Mouse (Mus musculus): Measurements from ENCODE around the gene Tent4a. TPM values are rescaled to one million over a fixed set of nuclear protein-coding genes. Genes with fewer than 3 reads are reported as not detected.
A peak's percentile ranks its signal among the peaks of the same experiment; 100 is the strongest.

The Tent4a gene
- polyA plus RNA-seq, 1 experiment: 6.2 TPM

DNA sequence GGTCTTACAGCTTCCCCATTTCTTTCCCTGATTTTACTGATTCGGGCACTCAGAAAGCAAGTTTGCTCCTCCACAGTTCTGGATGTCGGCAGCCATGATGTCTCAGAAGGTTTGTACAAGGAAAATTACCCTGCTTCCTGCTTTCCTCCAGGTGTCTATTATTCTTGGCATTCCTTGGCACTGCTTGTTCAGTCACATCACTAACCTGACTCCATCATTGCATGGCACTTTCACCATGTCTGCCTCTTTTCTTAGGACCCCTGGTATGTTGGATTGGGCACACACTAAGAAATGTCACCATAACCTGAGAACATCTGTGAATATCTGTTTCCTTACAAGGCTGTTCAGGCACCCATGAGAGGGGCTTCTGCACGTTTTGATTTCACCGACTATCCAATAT is 1.6 kb upstream of the Tent4a start:
- Histone ChIP-seq H3K4me1 (ENCODE audit: control insufficient read depth, insufficient read depth, low read length) (peaks cover 15% of the 10 kb centered on the region), H3K27me3 (ENCODE audit: control insufficient read depth, insufficient read depth, low read length) (no peaks in the 10 kb centered on the region), H3K4me3 (ENCODE audit: control insufficient read depth, low read depth, low read length) (no peak overlapping the region), H3K36me3 (ENCODE audit: control insufficient read depth, insufficient read depth, low read length) (no peaks in the 10 kb centered on the region), H3K27ac (ENCODE audit: control insufficient read depth, insufficient read depth, low read depth, low read length) (no peak overlapping the region)
- TF ChIP-seq CTCF (IDR thresholded peaks at IDR 0.05; ENCODE audit: control insufficient read depth, insufficient read depth, insufficient replicate concordance, low read depth, low read length) (no peak), POLR2A (IDR thresholded peaks at IDR 0.05; ENCODE audit: control insufficient read depth, low read depth, low read length) (no peak)

DNA sequence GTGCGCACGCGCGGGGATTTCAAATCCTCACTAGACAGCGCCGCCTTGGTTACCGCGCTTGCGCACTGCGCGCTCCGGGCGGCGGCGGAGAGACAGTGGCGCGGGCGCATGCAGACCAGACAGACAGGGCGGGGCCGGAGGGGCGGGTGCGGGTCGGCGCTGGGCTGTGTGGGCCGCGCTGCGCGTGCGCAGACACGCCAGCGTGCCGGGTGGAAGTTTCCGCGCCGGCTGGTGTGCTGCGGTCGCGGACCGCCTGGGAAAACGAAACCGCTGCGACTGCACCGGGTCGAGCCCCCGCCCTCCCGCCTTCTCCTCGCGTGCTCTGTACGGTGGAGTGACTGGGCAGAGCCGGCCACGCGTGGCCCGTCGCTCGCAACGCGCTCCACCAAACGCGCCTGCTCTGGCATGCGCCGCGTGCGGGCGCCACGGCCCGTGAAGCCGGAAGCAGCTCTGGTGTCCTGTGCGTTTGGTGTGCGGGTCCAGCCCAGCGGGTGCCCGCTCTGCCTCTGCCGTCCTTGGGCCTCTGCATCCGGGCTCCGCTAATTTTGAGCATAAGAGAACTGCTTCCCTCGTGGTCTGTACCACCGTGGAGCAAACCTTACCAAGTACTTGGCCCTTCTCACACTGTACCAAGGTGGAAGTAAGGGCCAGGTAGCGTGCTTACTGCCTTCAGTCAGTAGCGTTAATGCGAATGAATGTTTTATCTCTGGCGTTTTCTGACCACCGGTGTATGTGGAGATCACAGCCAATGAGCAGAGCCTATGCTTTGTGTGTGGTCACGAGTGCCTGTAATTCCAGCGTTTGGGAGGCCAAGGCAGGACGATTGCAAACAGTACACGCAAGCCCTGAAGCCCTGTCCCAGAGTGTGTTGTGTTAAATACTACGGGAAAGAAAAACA is 486 bp upstream of the Tent4a start:
- TF ChIP-seq CTCF (IDR thresholded peaks at IDR 0.05; ENCODE audit: control insufficient read depth, insufficient read depth, insufficient replicate concordance, low read depth, low read length): no peak
- TF ChIP-seq POLR2A (IDR thresholded peaks at IDR 0.05; ENCODE audit: control insufficient read depth, low read depth, low read length): peak; percentile 59
- peak overlapping the region; percentile 91 for H3K4me3 ChIP-seq (ENCODE audit: control insufficient read depth, low read depth, low read length)
- H3K27ac ChIP-seq (ENCODE audit: control insufficient read depth, insufficient read depth, low read depth, low read length): peak overlapping the region; percentile 65
- peaks cover 16% of the 10 kb centered on the region for H3K4me1 ChIP-seq (ENCODE audit: control insufficient read depth, insufficient read depth, low read length)
- H3K36me3 ChIP-seq (ENCODE audit: control insufficient read depth, insufficient read depth, low read length): no peaks in the 10 kb centered on the region
- H3K27me3 ChIP-seq (ENCODE audit: control insufficient read depth, insufficient read depth, low read length): no peaks in the 10 kb centered on the region

DNA sequence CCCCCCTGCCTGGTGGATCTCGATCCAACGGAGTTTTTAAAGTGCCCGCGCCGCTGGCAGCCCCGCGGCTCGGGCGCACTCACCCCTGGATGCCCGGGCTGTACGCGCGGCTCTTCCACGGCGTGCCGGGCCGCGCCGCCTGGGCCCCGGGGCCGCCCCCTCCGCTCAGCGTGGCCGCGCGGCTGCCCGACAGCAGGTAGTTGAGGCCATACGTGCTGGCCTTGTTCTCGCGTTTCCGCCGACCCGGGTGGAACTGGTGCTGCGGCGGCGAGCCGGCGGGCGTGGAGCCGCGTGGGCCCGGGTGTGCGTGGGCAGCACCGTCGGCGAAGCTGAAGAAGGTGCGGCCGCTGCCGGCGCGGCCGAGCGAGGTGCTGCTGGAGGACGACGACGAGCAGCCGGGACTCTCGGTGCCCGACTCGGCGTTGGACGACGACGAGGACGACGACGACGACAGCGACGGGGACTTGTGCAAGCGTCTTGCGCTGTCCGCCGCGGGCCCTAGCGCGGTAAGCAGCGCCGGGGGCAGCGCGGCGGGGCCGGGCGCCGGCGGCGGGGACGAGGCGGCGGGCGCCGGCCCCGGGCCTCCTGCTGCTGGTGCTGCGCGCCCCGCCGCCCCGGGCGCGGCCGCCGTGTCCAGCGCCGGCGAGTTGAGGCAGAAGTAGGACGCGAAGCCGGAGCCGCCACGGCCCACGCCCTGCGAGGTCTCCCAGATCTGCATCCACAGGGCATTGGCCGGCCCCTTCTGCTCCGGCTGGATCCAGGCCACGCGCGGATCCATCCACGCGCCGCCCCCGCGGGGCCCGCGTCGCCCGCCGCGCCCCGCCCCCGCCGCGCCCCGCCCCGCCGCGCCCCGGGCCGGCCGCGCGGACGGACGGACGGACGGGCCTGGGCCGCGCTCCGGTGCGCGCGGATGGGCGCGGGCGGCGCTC is 748 bp downstream of the Tent4a start, which contains the start of gene Nsun2:
Nsun2 (plus strand) TSS at position 342 of the 929 bp plus-strand sequence.
- peak within 1 kb of the TSS; percentile 77 for H3K27ac ChIP-seq (ENCODE audit: control insufficient read depth, insufficient read depth, low read depth, low read length)
- H3K4me1 ChIP-seq (ENCODE audit: control insufficient read depth, insufficient read depth, low read length): peaks cover 16% of the 10 kb centered on the region
- H3K27me3 ChIP-seq (ENCODE audit: control insufficient read depth, insufficient read depth, low read length): no peaks in the 10 kb centered on the region
- TF ChIP-seq POLR2A (IDR thresholded peaks at IDR 0.05; ENCODE audit: control insufficient read depth, low read depth, low read length) (no peak), CTCF (IDR thresholded peaks at IDR 0.05; ENCODE audit: control insufficient read depth, insufficient read depth, insufficient replicate concordance, low read depth, low read length) (no peak)
- no peaks in the 10 kb centered on the region for H3K36me3 ChIP-seq (ENCODE audit: control insufficient read depth, insufficient read depth, low read length)
- peak within 1 kb of the TSS; percentile 93 for H3K4me3 ChIP-seq (ENCODE audit: control insufficient read depth, low read depth, low read length)

DNA sequence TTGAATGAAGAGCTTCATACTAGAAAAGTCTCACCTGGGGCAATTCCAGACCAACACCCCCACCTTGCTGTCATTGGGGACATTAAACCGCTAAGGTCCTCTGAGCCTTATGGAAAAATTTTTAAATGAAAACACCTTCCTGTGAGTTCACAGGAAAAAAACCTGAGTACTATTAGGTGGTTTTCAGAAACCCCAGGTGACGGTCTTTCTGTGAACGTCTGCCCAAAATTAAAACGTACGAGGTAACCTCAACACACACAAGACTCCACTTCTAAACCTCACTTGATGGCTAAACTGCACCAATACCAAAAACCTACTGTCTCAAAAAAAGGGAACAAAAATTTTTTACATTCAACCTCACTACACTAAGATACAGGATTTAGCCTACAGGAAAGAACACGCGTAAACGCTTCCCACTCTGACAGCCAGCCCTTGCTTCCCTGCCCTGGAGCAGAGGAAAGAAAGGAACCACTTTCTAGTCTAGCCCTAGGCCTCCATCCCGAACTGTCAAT is 1.5 kb downstream of the Tent4a start:
- no peaks in the 10 kb centered on the region for H3K36me3 ChIP-seq (ENCODE audit: control insufficient read depth, insufficient read depth, low read length)
- H3K4me1 ChIP-seq (ENCODE audit: control insufficient read depth, insufficient read depth, low read length): peaks cover 16% of the 10 kb centered on the region
- TF ChIP-seq POLR2A (IDR thresholded peaks at IDR 0.05; ENCODE audit: control insufficient read depth, low read depth, low read length): no peak
- TF ChIP-seq CTCF (IDR thresholded peaks at IDR 0.05; ENCODE audit: control insufficient read depth, insufficient read depth, insufficient replicate concordance, low read depth, low read length): no peak
- H3K4me3 ChIP-seq (ENCODE audit: control insufficient read depth, low read depth, low read length): peak overlapping the region; percentile 93
- H3K27me3 ChIP-seq (ENCODE audit: control insufficient read depth, insufficient read depth, low read length): no peaks in the 10 kb centered on the region
- no peak overlapping the region for H3K27ac ChIP-seq (ENCODE audit: control insufficient read depth, insufficient read depth, low read depth, low read length)

DNA sequence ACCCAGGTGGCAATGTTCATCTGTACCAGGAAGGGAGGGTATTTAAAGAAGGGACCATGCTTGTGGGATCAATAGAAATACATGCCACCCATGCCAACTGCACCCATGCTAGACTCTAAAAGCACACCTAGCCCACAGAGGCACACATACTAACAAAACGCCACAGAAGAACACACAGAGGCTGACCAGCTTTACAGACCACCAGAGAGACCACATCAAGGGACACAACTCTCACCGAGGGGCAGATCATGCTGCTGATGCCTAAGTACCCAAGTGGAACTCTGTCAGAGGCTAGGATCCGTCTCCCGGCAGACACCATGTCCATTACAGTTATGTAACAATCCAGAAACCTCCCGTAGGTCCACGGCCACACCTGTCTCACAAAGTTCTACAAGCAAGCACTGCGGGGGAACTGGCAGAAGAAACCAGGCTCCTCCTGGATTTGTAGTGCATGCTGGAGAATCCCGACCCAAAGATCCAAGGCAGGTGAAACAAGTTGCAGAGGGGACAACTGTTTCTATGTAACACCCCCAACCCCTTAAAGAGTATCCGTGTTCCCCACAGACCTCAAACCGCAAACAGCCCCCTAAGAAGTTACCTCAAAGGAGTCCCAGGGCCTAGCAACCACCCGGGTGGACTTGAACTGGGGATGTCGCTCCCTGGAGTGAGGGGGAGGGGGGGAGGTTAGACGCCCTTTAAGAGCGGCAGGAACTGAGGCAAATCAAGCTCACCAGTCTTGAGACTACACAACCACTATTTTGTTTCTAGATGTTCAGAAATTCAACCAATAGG is 2.1 kb downstream of the Tent4a start:
- H3K27ac ChIP-seq (ENCODE audit: control insufficient read depth, insufficient read depth, low read depth, low read length): no peak overlapping the region
- no peaks in the 10 kb centered on the region for H3K27me3 ChIP-seq (ENCODE audit: control insufficient read depth, insufficient read depth, low read length)
- no peaks in the 10 kb centered on the region for H3K36me3 ChIP-seq (ENCODE audit: control insufficient read depth, insufficient read depth, low read length)
- peak overlapping the region; percentile 1 for H3K4me3 ChIP-seq (ENCODE audit: control insufficient read depth, low read depth, low read length)
- peaks cover 16% of the 10 kb centered on the region for H3K4me1 ChIP-seq (ENCODE audit: control insufficient read depth, insufficient read depth, low read length)
- TF ChIP-seq POLR2A (IDR thresholded peaks at IDR 0.05; ENCODE audit: control insufficient read depth, low read depth, low read length) (no peak), CTCF (IDR thresholded peaks at IDR 0.05; ENCODE audit: control insufficient read depth, insufficient read depth, insufficient replicate concordance, low read depth, low read length) (no peak)

DNA sequence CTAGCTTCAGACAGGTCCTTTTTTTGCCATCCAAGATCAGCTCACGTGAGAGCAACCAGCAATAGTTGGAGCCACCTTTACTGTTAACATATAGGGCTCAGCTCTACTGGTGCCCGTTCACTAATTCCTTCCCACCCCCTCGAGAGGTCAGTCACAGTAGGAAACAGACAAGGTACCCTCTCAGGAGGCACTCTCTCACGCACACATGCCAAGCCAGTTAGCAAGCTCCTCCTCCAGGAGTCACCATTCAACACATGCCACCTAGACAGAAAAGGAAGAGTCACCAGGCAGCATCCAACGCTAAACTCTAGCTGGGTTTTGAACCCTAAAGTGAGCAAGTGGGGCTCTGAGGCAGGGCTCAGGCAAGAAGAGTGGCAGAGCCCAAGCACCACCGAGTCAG is 3.0 kb downstream of the Tent4a start:
- no peaks in the 10 kb centered on the region for H3K27me3 ChIP-seq (ENCODE audit: control insufficient read depth, insufficient read depth, low read length)

More for the DNA sequence above, 3.0 kb downstream of the Tent4a start:
- Histone ChIP-seq H3K36me3 (ENCODE audit: control insufficient read depth, insufficient read depth, low read length) (no peaks in the 10 kb centered on the region), H3K4me3 (ENCODE audit: control insufficient read depth, low read depth, low read length) (no peak overlapping the region), H3K4me1 (ENCODE audit: control insufficient read depth, insufficient read depth, low read length) (peaks cover 16% of the 10 kb centered on the region), H3K27ac (ENCODE audit: control insufficient read depth, insufficient read depth, low read depth, low read length) (no peak overlapping the region)
- TF ChIP-seq CTCF (IDR thresholded peaks at IDR 0.05; ENCODE audit: control insufficient read depth, insufficient read depth, insufficient replicate concordance, low read depth, low read length) (no peak), POLR2A (IDR thresholded peaks at IDR 0.05; ENCODE audit: control insufficient read depth, low read depth, low read length) (no peak)

Data from testis, adult 2 months (tissue).